Mouse (Mus musculus): ENCODE results near the gene Samd4b. TPM values are rescaled to one million over a fixed set of nuclear protein-coding genes. Genes with fewer than 3 reads are reported as not detected.

Samd4b gene
- polyA plus RNA-seq, 1 experiment from 2014 or later: 36.0 TPM

GRCm38 (mm10) chr7:28603136-28603535 is 5.2 kb upstream of the Samd4b start:
- Histone ChIP-seq H3K9me3 (no peaks in the 10 kb centered on the region), H3K4me3 (no peak overlapping the region), H3K27me3 (replicated peaks; ENCODE audit: low read depth, poor library complexity, severe bottlenecking) (no peaks in the 10 kb centered on the region), H3K4me1 (0 out of 2 replicates have a peak, but pooled peaks cover 9% of the 10 kb centered on the region), H3K36me3 (replicated peaks) (no peaks in the 10 kb centered on the region), H3K27ac (replicated peaks) (no peak overlapping the region)
- 75% methylated on average over 5 of the region's 5 CpGs for WGBS
- DNase-seq (ENCODE audit: low spot score): no peak

GRCm38 (mm10) chr7:28601668-28602067 is 3.7 kb upstream of the Samd4b start:
- Histone ChIP-seq H3K4me3 (no peak overlapping the region), H3K27ac (replicated peaks) (no peak overlapping the region), H3K4me1 (peaks cover 18% of the 10 kb centered on the region), H3K36me3 (replicated peaks) (no peaks in the 10 kb centered on the region), H3K27me3 (replicated peaks; ENCODE audit: low read depth, poor library complexity, severe bottlenecking) (no peaks in the 10 kb centered on the region), H3K9me3 (no peaks in the 10 kb centered on the region)
- 31% methylated on average over 7 of the region's 7 CpGs for WGBS
- DNase-seq (ENCODE audit: low spot score): peak; percentile 61

GRCm38 (mm10) chr7:28601029-28601428 is 3.1 kb upstream of the Samd4b start:
- 13% methylated on average over 11 of the region's 11 CpGs for WGBS
- Histone ChIP-seq H3K27ac (replicated peaks) (no peak overlapping the region), H3K27me3 (replicated peaks; ENCODE audit: low read depth, poor library complexity, severe bottlenecking) (no peaks in the 10 kb centered on the region), H3K4me3 (no peak overlapping the region), H3K4me1 (peaks cover 24% of the 10 kb centered on the region), H3K9me3 (no peaks in the 10 kb centered on the region), H3K36me3 (replicated peaks) (0 out of 2 replicates have a peak, but pooled peaks cover 2% of the 10 kb centered on the region)
- peak; percentile 70 for DNase-seq (ENCODE audit: low spot score)

- 65% methylated on average over 2 of the region's 2 CpGs for WGBS
- H3K27ac ChIP-seq (replicated peaks): peak overlapping the region; percentile 96
These were observed 1.0 kb upstream of the Samd4b start for GRCm38 (mm10) chr7:28598951-28599350.

GRCm38 (mm10) chr7:28597277-28597570 is 720 bp downstream of the Samd4b start:
- WGBS: 13% methylated on average over 9 of the region's 9 CpGs
- H3K4me3 ChIP-seq: peak overlapping the region; percentile 83
- no peaks in the 10 kb centered on the region for H3K27me3 ChIP-seq (replicated peaks; ENCODE audit: low read depth, poor library complexity, severe bottlenecking)
- no peaks in the 10 kb centered on the region for H3K9me3 ChIP-seq
- H3K4me1 ChIP-seq: peaks cover 62% of the 10 kb centered on the region
- peak overlapping the region; percentile 96 for H3K27ac ChIP-seq (replicated peaks)
- DNase-seq (ENCODE audit: low spot score): peak; percentile 31
- peaks cover 20% of the 10 kb centered on the region for H3K36me3 ChIP-seq (replicated peaks)

More at GRCm38 (mm10) chr7:28598951-28599350, 1.0 kb upstream of the Samd4b start:
- Histone ChIP-seq H3K27me3 (replicated peaks; ENCODE audit: low read depth, poor library complexity, severe bottlenecking) (no peaks in the 10 kb centered on the region), H3K36me3 (replicated peaks) (peaks cover 14% of the 10 kb centered on the region), H3K9me3 (no peaks in the 10 kb centered on the region), H3K4me1 (peaks cover 45% of the 10 kb centered on the region), H3K4me3 (peak overlapping the region; percentile 83; the same call in 1 of the 2 replicates)
- DNase-seq (ENCODE audit: low spot score): no peak

- peak overlapping the region; percentile 83 for H3K4me3 ChIP-seq
- 44% methylated on average over 20 of the region's 20 CpGs for WGBS
- peak overlapping the region; percentile 96 for H3K27ac ChIP-seq (replicated peaks)
- H3K4me1 ChIP-seq: peaks cover 68% of the 10 kb centered on the region
- DNase-seq (ENCODE audit: low spot score): peak; percentile 41
- no peaks in the 10 kb centered on the region for H3K27me3 ChIP-seq (replicated peaks; ENCODE audit: low read depth, poor library complexity, severe bottlenecking)
- H3K9me3 ChIP-seq: no peaks in the 10 kb centered on the region
- H3K36me3 ChIP-seq (replicated peaks): peaks cover 20% of the 10 kb centered on the region
These were observed 1.3 kb downstream of the Samd4b start for GRCm38 (mm10) chr7:28596436-28597276.

- 76% methylated on average over 8 of the region's 8 CpGs for WGBS
- Histone ChIP-seq H3K9me3 (no peaks in the 10 kb centered on the region), H3K27ac (replicated peaks) (peak overlapping the region; percentile 96; the same call in 1 of the 2 replicates), H3K27me3 (replicated peaks; ENCODE audit: low read depth, poor library complexity, severe bottlenecking) (no peaks in the 10 kb centered on the region), H3K4me3 (peak overlapping the region; percentile 83), H3K4me1 (peaks cover 76% of the 10 kb centered on the region), H3K36me3 (replicated peaks) (peaks cover 20% of the 10 kb centered on the region)
- no peak for DNase-seq (ENCODE audit: low spot score)
These were observed 2.1 kb downstream of the Samd4b start for GRCm38 (mm10) chr7:28595751-28596435.

- Histone ChIP-seq H3K4me1 (peaks cover 88% of the 10 kb centered on the region), H3K27me3 (replicated peaks; ENCODE audit: low read depth, poor library complexity, severe bottlenecking) (no peaks in the 10 kb centered on the region), H3K4me3 (0 out of 2 replicates have a peak overlapping the region, but pooled peaks have one; percentile 12), H3K36me3 (replicated peaks) (peaks cover 20% of the 10 kb centered on the region), H3K27ac (replicated peaks) (peak overlapping the region; percentile 54), H3K9me3 (no peaks in the 10 kb centered on the region)
- DNase-seq (ENCODE audit: low spot score): no peak
- WGBS: 61% methylated on average over 14 of the region's 14 CpGs
These were observed 4.5 kb downstream of the Samd4b start for GRCm38 (mm10) chr7:28593206-28594111.

- Histone ChIP-seq H3K36me3 (replicated peaks) (peaks cover 20% of the 10 kb centered on the region), H3K4me3 (no peak overlapping the region), H3K27me3 (replicated peaks; ENCODE audit: low read depth, poor library complexity, severe bottlenecking) (no peaks in the 10 kb centered on the region), H3K4me1 (peaks cover 95% of the 10 kb centered on the region), H3K9me3 (no peaks in the 10 kb centered on the region), H3K27ac (replicated peaks) (peak overlapping the region; percentile 30; the same call in 1 of the 2 replicates)
- 48% methylated on average over 1 of the region's 1 CpGs for WGBS
- no peak for DNase-seq (ENCODE audit: low spot score)
These were observed 6.1 kb downstream of the Samd4b start for GRCm38 (mm10) chr7:28591862-28592261.

- peaks cover 6% of the 10 kb centered on the region; the same call in 1 of the 2 replicates for H3K36me3 ChIP-seq (replicated peaks)
- H3K4me3 ChIP-seq: peak overlapping the region; percentile 21; the same call in 1 of the 2 replicates
- peak; percentile 30 for DNase-seq (ENCODE audit: low spot score)
- H3K27me3 ChIP-seq (replicated peaks; ENCODE audit: low read depth, poor library complexity, severe bottlenecking): no peaks in the 10 kb centered on the region
- no peaks in the 10 kb centered on the region for H3K9me3 ChIP-seq
- peaks cover 92% of the 10 kb centered on the region for H3K4me1 ChIP-seq
- peak overlapping the region; percentile 79 for H3K27ac ChIP-seq (replicated peaks)
These were observed 10.3 kb downstream of the Samd4b start for GRCm38 (mm10) chr7:28587644-28588043.

GRCm38 (mm10) chr7:28586663-28587411 is 11.1 kb downstream of the Samd4b start:
- DNase-seq (ENCODE audit: low spot score): no peak
- Histone ChIP-seq H3K9me3 (no peaks in the 10 kb centered on the region), H3K27me3 (replicated peaks; ENCODE audit: low read depth, poor library complexity, severe bottlenecking) (no peaks in the 10 kb centered on the region), H3K4me1 (peaks cover 84% of the 10 kb centered on the region), H3K36me3 (replicated peaks) (peaks cover 5% of the 10 kb centered on the region; the same call in 1 of the 2 replicates), H3K27ac (replicated peaks) (peak overlapping the region; percentile 79), H3K4me3 (no peak overlapping the region)
- WGBS: 72% methylated on average over 6 of the region's 6 CpGs
